Mouse (Mus musculus) ovary, adult 18-20 months (tissue): ENCODE measurements around the gene Kat6b.
"Not testable (repeated sequence)": the region's sequence is repeated elsewhere in the genome, so short reads cannot be mapped to it uniquely, and the experiment has no call there.

Experiments
- DNase-seq: peaks from one replicate; pipeline ENCODE4 v3.0.0; 2022; ENCODE audit warnings: low spot score, mixed read lengths

Gene Kat6b

DNA sequence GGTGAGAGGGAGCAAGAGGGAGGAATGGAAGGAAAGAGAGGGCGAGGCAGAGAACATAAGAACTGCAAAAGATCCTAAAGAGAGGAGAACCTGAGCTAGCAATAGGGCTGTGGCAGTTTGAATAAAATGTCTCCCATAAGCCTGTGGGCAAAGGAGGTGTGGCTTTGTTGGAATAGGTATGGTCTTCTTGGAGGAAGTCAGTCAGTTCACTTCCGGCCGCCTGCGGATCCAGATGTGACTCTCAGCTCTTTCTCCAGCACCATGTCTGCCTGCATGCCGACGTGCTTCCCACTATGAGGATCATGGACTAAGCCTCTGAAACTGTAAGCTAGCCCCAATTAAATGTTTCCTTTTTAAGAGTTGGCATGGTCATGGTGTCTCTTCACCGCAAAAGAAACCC, at the start of gene Kat6b:
Gene Kat6b, plus strand, starts transcription at position 204 of the 400 bp plus-strand sequence.
- no peak for DNase-seq

DNA sequence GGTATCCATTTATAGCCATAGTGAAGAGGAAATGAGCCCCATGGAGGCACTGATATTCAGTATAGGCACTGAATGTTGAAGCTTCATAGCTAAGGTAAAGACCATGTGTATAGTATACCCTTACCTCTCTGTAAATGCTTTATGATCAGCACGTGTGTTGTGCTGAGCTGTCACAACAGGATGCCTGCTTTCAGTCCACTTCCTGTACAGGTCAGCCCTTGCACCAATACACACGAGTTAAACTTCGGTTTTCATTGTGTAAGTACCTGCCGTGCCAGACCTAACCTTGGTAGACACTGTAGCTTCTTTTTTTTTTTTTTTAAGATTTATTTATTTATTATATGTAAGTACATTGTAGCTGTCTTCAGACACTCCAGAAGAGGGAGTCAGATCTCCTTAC, 47.8 kb upstream of the Kat6b start:
- no peak for DNase-seq

DNA sequence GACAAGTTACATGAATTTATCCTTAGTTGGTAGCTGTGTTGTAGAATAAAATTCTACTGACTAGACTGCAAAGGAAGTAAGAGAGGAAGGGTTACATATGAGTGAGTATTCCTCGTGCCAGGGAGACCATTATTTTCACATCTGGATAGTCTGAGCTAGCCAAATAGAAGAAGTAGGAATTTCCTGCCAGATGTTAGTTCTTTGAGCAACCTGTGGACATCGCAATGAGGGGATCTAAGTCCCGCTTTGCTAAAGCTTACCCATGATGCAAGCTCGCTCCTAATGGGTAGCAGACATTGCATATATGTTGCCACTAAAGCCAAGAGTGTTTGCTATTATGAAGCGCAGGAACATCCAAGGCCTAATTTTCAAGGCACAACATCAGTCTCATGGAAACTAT, 47.2 kb upstream of the Kat6b start:
- DNase-seq = no peak

DNA sequence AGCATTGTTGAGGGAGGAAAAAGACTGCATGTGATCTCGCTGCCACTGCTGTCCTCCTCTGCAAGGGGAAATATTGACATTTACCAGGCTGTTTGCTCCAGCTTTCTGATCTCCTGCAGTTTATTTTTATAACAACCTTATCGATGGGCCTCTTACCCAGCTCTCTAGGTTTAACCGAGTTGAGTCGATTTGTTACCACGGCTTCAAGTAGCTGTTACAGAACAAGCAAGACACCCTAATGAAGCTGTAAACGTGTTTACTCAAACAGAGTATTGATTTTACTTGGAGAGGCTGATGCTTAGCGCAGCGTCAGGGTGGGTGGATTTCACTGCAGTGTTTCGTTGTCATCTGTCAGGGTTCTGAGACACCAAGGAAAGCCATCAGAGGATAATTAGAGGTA, 46.5 kb upstream of the Kat6b start:
- no peak for DNase-seq

DNA sequence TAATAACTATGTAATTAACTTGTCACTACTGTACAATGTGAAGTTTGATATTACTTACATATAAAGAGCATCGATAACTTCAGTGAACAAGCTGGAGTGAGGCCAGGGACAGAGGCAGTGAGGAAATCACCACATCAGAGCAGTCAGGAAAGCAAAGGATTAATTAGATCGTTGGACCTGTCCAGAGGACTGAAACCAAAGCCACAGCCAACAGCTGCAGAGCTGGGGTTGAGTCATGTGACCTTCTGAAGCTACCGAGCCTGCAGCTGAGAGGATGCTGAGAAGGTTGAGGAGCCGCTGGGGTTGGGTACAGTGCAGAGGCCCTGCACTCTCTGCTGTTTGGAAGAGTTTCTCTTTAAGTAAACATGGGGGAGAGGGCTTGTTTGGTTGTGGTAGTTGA, 41.4 kb upstream of the Kat6b start:
- no peak for DNase-seq

DNA sequence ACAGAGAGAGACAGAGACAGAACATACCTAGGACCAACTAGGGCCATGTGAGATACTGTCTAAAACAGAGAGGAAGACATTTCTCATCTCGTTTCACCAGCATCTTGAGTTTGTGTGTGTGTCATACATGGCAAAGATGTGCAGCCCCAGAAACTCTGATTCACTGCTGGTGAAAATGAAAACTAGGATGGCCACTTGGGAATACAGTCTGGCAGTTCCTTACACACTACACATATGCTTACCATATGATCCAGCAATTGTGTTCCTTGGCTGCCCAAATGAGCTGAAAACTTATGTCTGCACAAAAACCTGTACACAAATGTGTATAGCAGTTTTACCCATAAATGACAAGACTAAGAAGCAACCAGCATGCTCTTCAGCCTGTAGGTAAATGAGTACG, 40.7 kb upstream of the Kat6b start:
- no peak for DNase-seq

DNA sequence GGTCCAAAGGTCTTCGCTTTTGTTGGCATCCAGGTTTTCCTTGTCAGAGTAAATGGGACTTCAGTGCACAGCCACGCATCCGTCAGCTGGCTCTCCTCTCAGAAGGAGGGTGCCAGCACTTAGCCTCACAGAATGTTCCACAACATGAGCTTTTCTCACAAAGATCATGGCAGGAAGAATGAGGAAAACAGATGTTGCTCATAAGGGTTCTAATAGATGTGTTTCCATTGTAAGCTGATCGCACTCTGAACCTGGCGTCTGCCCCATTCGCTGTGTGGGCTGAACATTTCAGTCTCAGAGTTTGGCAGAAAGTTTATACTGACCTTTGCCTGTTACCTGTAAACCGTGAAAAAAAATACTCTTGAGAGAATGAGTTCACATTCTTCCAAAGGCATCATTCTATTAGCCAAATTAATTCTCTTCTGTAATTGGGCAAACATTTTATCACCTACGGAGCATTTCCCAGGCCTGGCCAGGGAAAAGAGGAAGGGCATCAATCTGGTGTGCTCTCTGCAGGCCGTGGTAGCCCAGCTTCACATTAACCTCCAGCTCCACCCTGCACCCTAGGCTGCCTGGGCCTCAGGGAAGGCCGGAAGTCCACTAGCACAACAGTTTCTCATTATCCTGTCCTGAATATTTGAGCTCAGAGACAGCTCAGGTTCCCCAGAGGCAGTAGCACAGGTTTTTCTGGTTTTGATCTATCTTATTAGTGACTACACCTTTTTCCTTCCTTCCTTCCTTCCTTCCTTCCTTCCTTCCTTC, 39.3 kb upstream of the Kat6b start:
- no peak for DNase-seq

DNA sequence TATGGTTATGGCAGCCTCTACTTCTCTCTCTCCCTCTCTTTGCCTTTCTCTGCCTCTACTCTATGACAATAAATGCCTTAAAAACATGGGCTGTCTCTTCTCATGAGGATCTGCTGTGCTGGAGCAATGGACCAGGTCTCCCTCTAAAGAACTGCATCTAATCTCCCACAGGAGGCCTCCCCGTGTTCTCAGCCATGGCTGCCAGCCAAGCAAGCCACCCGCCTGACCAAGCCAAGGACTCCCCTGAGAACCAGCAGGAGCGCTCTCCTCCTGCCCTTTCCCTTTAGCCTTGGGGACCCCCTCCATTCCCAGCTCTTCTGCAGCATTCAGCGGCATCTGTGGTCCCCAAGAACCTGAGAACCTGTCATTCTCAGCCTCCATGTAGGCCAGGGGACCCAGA, 28.7 kb upstream of the Kat6b start:
- peak; percentile 48 for DNase-seq

DNA sequence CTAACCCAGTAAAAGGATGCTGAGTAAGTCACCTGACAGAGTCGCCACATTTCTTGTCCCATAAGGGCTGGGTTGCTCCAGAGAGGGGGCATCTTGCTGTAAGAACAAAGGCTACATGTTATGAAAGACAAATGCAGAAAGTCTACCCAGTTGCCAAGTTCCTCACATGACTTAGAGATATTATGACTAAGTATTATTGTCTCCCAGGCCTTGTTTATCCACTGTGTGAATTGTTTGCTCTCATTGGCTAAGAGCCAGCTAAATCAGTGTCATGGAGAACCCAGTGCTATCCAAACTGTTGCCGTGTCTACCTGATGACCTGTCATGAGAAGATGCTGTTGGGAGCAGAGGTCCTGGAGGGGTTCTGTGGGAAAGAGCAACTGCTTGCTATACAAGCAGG, 27.3 kb upstream of the Kat6b start:
- no peak for DNase-seq

DNA sequence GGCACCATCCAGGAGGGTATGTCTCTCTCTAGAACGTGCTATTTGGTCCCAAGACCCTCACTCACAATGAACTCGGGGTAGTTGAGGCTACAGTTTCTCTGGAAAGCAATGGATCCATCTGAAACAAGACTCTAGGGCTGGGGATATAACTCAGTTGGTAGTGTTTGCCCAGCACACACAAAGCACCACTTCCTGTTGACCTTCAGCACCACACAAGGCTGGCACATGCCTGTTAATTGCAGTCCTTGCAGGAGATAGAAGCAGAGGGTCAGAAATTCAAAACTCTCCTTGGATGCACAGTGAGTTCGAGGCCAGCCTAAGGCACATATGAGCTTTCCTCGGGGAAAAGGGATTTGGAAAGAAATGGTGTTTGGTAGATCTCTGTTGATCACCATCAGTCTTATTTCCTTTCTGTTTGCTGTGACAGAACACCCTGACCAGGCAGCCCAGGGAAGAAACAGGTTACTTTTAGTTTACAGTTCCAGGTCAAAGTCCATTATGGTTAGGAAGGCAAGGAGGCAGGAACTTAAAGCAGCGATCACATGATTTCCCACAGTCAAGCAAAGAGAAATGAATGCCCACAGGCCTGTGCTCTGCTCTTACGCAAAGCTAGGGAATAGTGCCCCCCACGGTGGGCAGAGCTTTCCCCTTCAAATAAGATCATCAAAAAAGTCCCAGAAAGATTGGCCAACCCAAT, 25.4 kb upstream of the Kat6b start:
- DNase-seq = no peak

DNA sequence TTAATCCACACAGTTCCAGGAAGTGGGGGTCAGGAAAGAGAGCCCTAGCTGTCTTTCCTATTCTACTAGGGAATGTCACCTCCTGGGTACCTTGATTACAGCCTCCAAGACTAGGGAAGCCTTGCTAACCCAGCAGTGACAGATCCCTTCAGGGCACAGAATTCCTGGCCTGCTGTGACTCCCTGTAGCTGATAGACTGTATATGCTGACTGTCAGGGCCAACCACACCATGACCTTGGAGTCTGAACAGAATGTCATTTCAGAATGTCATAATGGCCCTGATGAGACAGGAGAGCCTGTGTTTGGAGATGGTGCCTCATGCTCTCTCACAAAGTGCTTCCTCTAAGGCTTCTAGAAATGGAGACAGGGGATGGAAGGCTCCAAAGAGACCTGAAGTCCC, 24.7 kb upstream of the Kat6b start:
- DNase-seq = no peak

DNA sequence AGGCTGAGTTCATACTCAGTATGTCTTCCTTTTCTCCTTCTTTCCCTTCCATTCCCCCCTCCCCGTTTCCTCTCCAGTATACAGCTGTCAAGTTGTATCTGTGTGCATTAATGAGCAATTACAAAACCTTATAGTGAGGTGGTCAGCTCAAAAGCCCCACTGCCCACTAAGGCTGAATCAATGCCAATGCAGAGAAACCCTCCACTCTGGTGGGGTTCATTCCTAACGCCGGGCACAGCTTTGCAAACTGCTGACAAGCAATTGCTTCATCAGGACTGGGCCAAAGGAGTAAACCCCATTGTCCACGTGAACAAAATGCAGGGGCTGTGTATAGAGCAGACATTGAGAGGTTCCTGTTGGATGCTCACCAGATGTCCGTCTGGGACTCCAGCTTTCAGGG, 23.4 kb upstream of the Kat6b start:
- DNase-seq = no peak

DNA sequence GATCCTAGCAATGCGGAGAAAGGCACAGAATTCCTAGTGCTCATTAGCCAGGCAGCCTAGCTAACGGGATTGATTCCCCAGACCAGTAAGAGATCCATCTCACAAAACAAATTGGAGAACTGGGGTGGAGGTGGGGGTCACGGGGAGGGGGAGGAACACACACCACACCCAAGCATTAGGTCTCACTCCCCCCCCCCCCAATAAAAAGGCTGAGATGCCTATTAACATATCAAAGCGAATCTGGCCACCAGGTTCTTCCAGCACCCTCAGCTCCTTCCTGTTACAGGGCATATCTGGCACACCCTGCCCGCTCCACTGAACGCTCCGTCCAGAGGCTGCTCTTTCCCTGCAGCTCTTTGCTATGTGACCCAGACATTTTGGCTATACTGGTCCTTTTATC, 22.5 kb upstream of the Kat6b start:
- DNase-seq = no peak

DNA sequence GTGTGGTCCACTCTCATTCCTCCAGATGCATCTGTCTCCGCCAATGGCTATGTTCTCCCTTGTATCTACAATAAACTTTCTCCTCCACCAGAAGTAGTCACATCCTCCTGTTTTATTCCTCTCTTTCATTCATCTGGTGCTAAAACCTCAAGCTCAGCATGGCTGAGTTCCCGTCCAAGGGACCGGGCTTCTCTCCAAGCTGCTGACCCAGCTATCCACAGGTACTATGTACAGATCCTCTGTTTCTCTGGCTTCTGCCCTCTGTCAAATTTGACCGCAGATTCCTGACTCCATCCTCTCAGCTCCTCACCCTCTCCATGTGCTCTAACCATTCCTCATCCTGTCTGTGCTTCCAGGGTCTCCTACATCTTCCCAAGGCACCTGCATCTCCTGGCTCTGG, 22.1 kb upstream of the Kat6b start:
- DNase-seq = no peak

DNA sequence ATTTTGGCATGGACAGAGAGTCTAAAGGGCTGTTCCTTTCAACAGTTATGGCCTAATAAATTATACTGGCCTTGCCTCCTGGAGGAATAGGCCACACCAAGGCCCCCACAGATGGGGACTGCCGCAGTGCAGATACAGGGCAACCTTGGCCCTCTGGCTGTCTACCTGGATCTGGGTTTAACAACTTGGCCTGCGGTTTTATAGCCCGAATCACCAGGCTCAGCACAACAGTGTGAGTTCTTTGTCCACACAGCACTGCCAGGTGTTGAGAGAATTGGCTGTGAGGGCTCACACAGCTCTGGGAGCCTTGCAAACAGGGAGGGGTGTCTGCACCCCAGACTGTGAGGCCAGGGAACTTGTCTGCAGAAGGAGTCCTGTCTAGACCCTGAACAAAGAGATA, 18.8 kb upstream of the Kat6b start:
- no peak for DNase-seq

DNA sequence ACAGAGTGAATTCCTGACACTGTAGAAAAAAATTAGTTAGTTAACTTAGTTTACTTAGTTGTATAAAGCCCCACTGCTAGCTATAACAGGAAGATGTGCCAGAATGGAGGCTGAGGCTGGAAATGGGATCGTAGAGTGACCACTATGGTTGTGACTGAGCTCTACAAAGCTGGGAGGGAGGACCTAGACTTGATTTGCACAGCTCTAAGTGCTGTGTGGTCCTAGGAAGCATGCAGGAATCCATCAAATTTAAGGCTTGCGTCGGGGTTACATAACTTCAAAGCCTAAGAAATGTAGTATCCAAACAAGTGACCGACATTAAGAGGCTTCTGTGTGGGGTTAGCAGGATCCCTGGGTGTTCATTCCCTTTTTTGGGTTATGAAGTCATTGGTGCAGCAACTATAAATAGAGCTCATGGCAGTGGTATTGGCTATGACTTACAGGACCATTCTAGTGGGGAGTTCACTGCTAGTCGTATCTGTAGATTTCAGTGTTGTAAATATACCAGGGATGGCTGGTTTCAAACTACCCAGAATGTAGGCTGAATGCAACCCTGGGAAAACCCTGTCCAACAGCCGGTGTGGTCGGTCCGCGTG, 18.0 kb upstream of the Kat6b start:
- no peak for DNase-seq

DNA sequence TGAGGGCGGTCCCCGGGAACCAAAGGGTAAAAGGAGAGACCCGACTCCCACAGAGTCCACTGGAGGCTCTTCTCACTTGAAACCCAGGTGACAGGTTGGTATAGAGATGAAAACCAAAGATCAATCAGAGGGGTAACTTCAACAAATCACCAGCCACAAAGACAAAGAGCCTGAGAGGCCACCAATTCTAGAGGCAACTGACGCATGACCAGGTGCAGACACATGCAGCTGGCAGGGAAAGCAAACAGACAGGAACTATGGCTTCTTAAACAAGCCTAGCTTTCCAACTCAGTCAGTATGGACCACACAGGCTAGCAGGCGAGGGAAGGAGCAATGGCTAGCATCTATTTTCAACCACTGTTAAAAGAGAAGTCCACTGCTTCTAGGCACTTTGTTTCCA, 10.8 kb upstream of the Kat6b start:
- DNase-seq = no peak

DNA sequence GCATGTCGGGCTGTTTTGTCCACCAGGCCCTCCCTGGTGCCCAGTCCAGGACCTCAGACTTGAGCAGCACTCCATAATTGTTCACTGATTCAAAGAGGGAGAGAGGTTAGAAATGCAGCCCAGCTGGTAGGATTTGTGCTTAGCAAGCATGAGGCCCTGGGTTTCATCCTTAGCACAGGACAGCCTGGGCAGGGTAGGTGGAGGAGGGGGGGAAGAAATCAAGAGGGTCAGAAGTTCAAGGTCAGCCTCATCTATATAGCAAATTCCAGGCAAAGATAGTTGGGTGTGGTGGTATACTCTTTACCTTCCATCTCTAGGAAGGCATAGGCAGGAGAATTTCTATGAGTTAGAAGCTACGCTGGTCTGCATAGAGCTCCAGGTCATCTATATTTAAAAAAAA, 9.3 kb upstream of the Kat6b start:
- DNase-seq = no peak

DNA sequence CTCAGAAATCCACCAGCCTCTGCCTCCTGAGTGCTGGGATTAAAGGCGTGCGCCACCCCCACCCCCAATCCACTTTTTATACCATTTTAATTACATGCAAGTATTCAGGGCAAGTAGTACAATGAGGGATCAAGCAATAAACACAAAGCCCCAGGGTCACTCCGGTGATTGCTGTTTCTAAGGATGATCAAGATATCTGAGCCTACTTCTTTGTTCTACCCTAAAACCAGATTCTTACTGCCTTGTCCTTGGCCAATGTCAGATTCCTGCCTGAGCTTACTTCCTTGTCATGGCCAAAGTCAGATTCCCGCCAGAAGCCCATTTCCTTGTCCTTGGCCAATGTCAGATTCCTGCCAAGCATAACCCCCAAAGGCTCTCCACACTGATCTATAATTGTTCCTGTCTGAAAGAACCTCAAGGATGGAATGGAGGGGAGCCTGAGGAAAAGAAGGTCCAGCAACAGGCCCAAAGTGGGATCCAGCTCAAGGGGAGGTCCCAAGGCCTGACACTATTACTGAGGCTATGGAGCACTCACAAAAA, 6.6 kb upstream of the Kat6b start:
- DNase-seq = not testable (repeated sequence)

DNA sequence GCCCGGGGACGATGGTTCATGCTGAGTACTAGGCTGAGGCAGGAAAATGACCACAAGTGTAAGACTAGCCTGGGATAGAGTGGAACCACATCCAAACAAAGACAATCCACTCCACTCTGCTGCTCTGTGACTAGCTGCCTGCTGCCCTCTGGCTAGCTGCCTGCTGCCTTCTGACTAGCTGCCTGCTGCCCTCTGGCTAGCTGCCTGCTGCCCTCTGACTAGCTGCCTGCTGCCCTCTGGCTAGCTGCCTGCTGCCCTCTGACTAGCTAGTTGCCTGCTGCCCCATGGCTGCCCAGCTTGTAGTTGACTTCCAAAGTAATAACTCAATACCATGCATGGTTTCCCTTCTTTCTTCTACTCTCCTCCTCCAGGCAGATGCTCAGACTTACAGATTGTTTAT, 4.1 kb upstream of the Kat6b start:
- no peak for DNase-seq

DNA sequence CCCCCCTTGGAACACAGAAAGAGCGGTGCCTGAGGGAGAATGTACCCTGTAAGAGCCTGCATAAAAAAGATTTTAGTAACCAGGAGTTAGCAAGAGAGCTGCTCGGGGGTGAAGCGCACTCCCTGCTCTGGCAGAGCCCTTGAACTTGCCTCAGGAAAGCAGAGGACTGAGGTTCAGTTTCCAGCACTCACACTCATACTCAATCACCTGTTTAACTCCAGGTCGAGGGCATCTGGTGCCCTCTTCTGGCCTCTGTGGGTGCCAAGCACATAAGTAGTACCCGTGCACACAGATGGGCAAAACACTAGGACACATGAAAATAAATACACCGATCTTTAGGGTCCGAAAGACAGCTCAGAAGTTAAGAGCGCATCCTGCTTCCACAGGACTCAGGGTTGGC, 1.7 kb upstream of the Kat6b start:
- no peak for DNase-seq

DNA sequence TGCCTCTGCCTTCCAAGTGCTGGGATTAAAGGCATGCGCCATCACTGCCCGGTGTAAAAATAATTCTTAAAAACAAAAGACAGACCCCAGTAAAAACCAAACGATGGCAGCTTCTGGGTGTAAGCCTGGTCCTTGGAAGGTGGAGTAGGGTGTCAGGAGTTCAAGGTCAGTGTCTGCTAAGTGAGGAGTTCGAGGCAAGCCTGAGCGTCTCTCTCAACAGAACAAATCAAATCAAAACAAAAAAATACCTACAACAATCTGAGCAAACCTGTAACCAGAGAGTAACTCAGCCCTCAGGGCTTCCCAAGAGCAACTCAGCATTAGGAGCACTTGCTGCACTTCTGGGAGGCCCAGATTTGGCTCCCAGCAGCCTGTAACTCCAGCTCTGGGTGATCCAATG, 1.0 kb upstream of the Kat6b start:
- DNase-seq = no peak

DNA sequence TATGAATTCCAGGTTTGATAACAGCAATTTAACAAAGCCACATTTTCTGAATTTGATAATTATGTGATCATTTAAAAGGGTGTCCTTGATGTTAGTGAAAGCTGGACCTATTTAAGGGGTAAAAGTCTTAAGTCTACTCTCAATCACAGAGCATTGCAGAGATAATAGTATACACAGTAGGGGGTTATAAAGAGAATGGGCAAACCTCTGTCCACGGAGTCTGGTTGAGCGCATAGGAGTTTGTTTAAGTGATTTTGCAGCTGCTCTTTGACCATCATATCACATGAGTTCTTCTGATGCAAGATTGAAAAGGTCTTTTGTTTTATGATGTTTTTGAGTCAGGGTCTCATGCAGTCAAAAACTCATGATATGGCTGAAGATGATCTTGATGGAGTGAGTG, 3.0 kb downstream of the Kat6b start:
- DNase-seq = no peak
